Mouse (Mus musculus) CH12.LX (cell line): ENCODE results near the gene Kdr.

Experiments
- CHD2 ChIP-seq: IDR thresholded peaks from 2 replicates; pipeline ENCODE4 v1.6.1; 2011; ENCODE audit warnings: low read length, improper control_type of control experiment
- CTCF ChIP-seq, 2 experiments: IDR thresholded peaks in 1 of 2; conservative IDR thresholded peaks in 1 of 2; 2 replicates each; pipeline ENCODE4 v1.5.1; 2011 to 2012; ENCODE audit warnings: low read depth in 2 of 2, low read length in 2 of 2, improper control_type of control experiment in 1 of 2, inconsistent platforms in 1 of 2, mild to moderate bottlenecking in 1 of 2, moderate library complexity in 1 of 2
- ELF1 ChIP-seq: IDR thresholded peaks from 2 replicates; pipeline ENCODE4 v1.6.1; 2014; ENCODE audit warnings: low read depth, mild to moderate bottlenecking, inconsistent platforms, low read length, improper control_type of control experiment
- EP300 ChIP-seq: IDR thresholded peaks from 2 replicates; pipeline ENCODE4 v1.6.1; 2011; ENCODE audit warnings: low read length, improper control_type of control experiment
- ETS1 ChIP-seq: conservative IDR thresholded peaks from 2 replicates; pipeline ENCODE4 v1.6.1; 2012; ENCODE audit warnings: low read depth, mild to moderate bottlenecking, inconsistent platforms, low read length, improper control_type of control experiment, moderate library complexity
- SIN3A ChIP-seq: IDR thresholded peaks from 2 replicates; pipeline ENCODE4 v1.6.1; 2012; ENCODE audit warnings: low read length, improper control_type of control experiment, inconsistent platforms
- ZC3H11A ChIP-seq: IDR thresholded peaks from 2 replicates; pipeline ENCODE4 v1.6.1; 2012; ENCODE audit warnings: low read depth, mild to moderate bottlenecking, inconsistent platforms, low read length, improper control_type of control experiment

DNA sequence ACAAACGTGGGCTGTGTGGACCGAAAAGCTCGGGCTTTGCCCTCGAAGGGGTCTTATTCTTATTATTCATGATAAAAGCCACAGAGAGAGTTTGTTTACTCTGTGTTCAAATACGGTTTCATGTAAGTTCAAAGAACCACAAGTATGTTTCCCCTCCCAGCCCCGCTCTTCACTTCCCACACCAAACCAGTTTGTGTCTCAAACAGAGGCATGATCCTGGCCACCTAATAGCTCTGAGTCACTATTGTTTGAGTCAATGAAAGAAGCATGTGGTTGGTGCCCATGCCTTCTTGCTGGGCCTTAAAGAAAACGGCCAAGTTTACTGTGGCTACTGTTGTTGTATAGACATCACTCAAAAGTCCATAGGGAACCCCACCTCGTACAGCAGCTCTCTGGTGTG is 43.0 kb downstream of the Kdr start:
- TF ChIP-seq SIN3A (no peak), ETS1 (no peak), ZC3H11A (no peak), CHD2 (no peak), CTCF (conservative IDR thresholded peaks at IDR 0.05 in 1 of 2, IDR thresholded peaks at IDR 0.05 in 1 of 2; ENCODE audit: low read depth in 2 of 2, low read length in 2 of 2) (no peak), ELF1 (no peak), EP300 (no peak)
